Mouse (Mus musculus) kidney, adult 2 months (tissue): Measurements from ENCODE around the gene Pdcd1lg2.

ENCODE experiments used
- CTCF ChIP-seq: fragments of 200-500 bp; conservative IDR thresholded peaks from 2 replicates; pipeline ENCODE4 v1.5.1; 2011; ENCODE audit warnings: low read depth, mild to moderate bottlenecking, control low read depth, low read length, moderate library complexity, mixed read lengths; ENCODE audit not compliant: insufficient read depth, insufficient read length
- POLR2A ChIP-seq: fragments of 200-500 bp; IDR thresholded peaks from one replicate; pipeline ENCODE4 v1.6.1; 2011; ENCODE audit warnings: low read depth, low read length, control low read depth

DNA sequence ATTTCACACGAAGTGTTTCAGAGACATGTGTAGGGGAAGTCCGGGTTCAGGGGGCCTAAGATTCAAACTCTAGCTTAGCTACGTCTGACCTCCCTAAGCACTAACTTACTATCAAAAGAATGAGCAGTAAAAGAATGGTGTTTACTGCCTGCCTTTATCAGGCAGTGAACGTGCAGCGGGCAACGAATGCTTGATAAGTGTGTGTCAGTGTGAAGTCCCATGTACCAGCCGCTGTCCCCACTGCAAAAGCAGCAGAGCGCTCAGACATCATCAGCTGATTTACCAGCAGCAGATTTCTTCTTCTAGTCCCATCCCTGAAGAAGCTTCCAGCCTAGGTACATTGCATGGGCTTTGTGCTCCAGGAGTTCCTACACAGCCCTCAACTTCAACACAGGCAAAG is 61.7 kb downstream of the Pdcd1lg2 start:
- TF ChIP-seq POLR2A (no peak), CTCF (no peak)
